Mouse (Mus musculus) hindbrain, postnatal 0 days (tissue): ENCODE measurements around the gene Sesn3. TPM values are rescaled to one million over a fixed set of nuclear protein-coding genes. Genes with fewer than 3 reads are reported as not detected.

ENCODE experiments used
- ATAC-seq: fragments of 200-750 bp; cut with Nextera tagmentation; 2 replicates; pipeline ENCODE4 v1.8.0; 2017; ENCODE audit warnings: mild to moderate bottlenecking, moderate TSS enrichment, moderate library complexity
- DNase-seq: peaks from one replicate; pipeline ENCODE4 v3.0.0-alpha.2; 2015; ENCODE audit warnings: low spot score
- H3K27ac ChIP-seq: fragments of 300-500 bp; sonication (generic); 2 replicates; pipeline ENCODE4 v1.5.1; 2014; ENCODE audit warnings: mild to moderate bottlenecking
- H3K27me3 ChIP-seq: fragments of 300-500 bp; sonication (generic); 2 replicates; pipeline ENCODE4 v1.6.1; 2014; ENCODE audit warnings: low read length, mixed read lengths; ENCODE audit not compliant: insufficient read depth
- H3K36me3 ChIP-seq: fragments of 300-500 bp; sonication (generic); 2 replicates; pipeline ENCODE4 v1.6.1; 2014; ENCODE audit warnings: low read length, mixed read lengths; ENCODE audit not compliant: insufficient read depth
- H3K4me1 ChIP-seq: fragments of 300-500 bp; sonication (generic); 2 replicates; pipeline ENCODE4 v1.6.1; 2014; ENCODE audit warnings: antibody characterized with exemption, low read length, mixed read lengths; ENCODE audit not compliant: insufficient read depth
- H3K4me2 ChIP-seq: fragments of 300-500 bp; sonication (generic); 2 replicates; pipeline ENCODE4 v1.6.1; 2014; ENCODE audit warnings: low read depth, mild to moderate bottlenecking, low read length, moderate library complexity, mixed read lengths
- H3K4me3 ChIP-seq: fragments of 300-500 bp; sonication (generic); 2 replicates; pipeline ENCODE4 v1.5.1; 2014; ENCODE audit warnings: low read length
- H3K9ac ChIP-seq: fragments of 300-500 bp; sonication (generic); replicated peaks from 2 replicates; pipeline ENCODE4 v1.6.1; 2014; ENCODE audit warnings: mild to moderate bottlenecking, low read length, moderate library complexity, mixed read lengths
- H3K9me3 ChIP-seq: fragments of 300-500 bp; sonication (generic); 2 replicates; pipeline ENCODE4 v1.6.1; 2016; ENCODE audit warnings: low read length, mixed read lengths
- CTCF ChIP-seq: IDR thresholded peaks from 2 replicates; pipeline ENCODE4 v1.5.1; 2016; ENCODE audit warnings: antibody characterized with exemption, control low read depth, low read depth
- WGBS: fragments of 180-500 bp; shearing (Covaris S2); extraction: QIAGEN DNeasy Blood & Tissue Kit; methylation state at CpG from one replicate; pipeline ENCODE4 v1.1.7; 2014; 5-methylcytosine and 5-hydroxymethylcytosine counted together
- polyA plus RNA-seq: library from polyadenylated mRNA; unstranded; fragments of >200 nt; fragmentation: Nextera tagmentation; extraction: Ambion mirVana; gene quantifications from 2 replicates; pipeline ENCODE4 v1.2.1, GENCODE M21; 2015
- total RNA-seq: library from RNA; depleted of rRNA; stranded (reverse); fragments of >200 nt; gene quantifications from 2 replicates; pipeline ENCODE4 v1.2.3, GENCODE M21; 2014

Gene Sesn3
- total and polyA plus RNA-seq, 2 experiments from 2014 or later, result 24.0 to 49.3 TPM

- ATAC-seq (no peak), DNase-seq (no peak)
- 94% methylated on average over 9 of the region's 9 CpGs for WGBS
- Histone ChIP-seq H3K4me2 (no peak overlapping the region), H3K4me1 (no peaks in the 10 kb centered on the region), H3K36me3 (no peaks in the 10 kb centered on the region), H3K9ac (no peak overlapping the region), H3K4me3 (no peak overlapping the region), H3K27ac (no peak overlapping the region), H3K27me3 (no peaks in the 10 kb centered on the region), H3K9me3 (no peaks in the 10 kb centered on the region)
- TF ChIP-seq CTCF, result no peak
These were observed 89.9 kb downstream of the Sesn3 start for GRCm38 (mm10) chr9:14364719-14365118.

- DNase-seq, result no peak
- TF ChIP-seq CTCF, result no peak
- WGBS, result 48% methylated on average over 4 of the region's 4 CpGs
- no peak overlapping the region for H3K4me3 ChIP-seq
- no peak overlapping the region for H3K9ac ChIP-seq
- H3K27me3 ChIP-seq, result no peaks in the 10 kb centered on the region
- H3K9me3 ChIP-seq, result no peaks in the 10 kb centered on the region
- 0 out of 2 replicates have a peak overlapping the region, but pooled peaks have one; percentile 8 for H3K27ac ChIP-seq
- peak; percentile 67; the same call in 1 of the 2 replicates for ATAC-seq
- H3K4me1 ChIP-seq, result no peaks in the 10 kb centered on the region
- H3K36me3 ChIP-seq, result no peaks in the 10 kb centered on the region
- no peak overlapping the region for H3K4me2 ChIP-seq
These were observed 90.7 kb downstream of the Sesn3 start for GRCm38 (mm10) chr9:14365481-14366125.

GRCm38 (mm10) chr9:14367850-14368249 lies 93.0 kb downstream of the Sesn3 start:
- H3K4me1 ChIP-seq, result no peaks in the 10 kb centered on the region
- H3K4me3 ChIP-seq, result no peak overlapping the region
- DNase-seq, result no peak
- 93% methylated on average over 4 of the region's 4 CpGs for WGBS
- no peak for ATAC-seq
- H3K4me2 ChIP-seq, result no peak overlapping the region
- no peaks in the 10 kb centered on the region for H3K36me3 ChIP-seq
- H3K27me3 ChIP-seq, result no peaks in the 10 kb centered on the region
- no peak overlapping the region for H3K27ac ChIP-seq
- H3K9ac ChIP-seq, result no peak overlapping the region
- no peak for TF ChIP-seq CTCF
- no peaks in the 10 kb centered on the region for H3K9me3 ChIP-seq

- no peak overlapping the region for H3K27ac ChIP-seq
- no peaks in the 10 kb centered on the region for H3K27me3 ChIP-seq
- TF ChIP-seq CTCF, result no peak
- ATAC-seq (no peak), DNase-seq (no peak)
- no peak overlapping the region for H3K4me2 ChIP-seq
- H3K4me3 ChIP-seq, result no peak overlapping the region
- H3K36me3 ChIP-seq, result no peaks in the 10 kb centered on the region
- H3K4me1 ChIP-seq, result no peaks in the 10 kb centered on the region
- no peaks in the 10 kb centered on the region for H3K9me3 ChIP-seq
- H3K9ac ChIP-seq, result no peak overlapping the region
These were observed 94.4 kb downstream of the Sesn3 start for GRCm38 (mm10) chr9:14369271-14369670.

- ATAC-seq, result no peak
- no peak overlapping the region for H3K9ac ChIP-seq
- TF ChIP-seq CTCF, result no peak
These were observed 97.6 kb downstream of the Sesn3 start for GRCm38 (mm10) chr9:14372440-14372839.

GRCm38 (mm10) chr9:14376149-14376548 lies 101.3 kb downstream of the Sesn3 start:
- TF ChIP-seq CTCF, result no peak
- Histone ChIP-seq H3K36me3 (no peaks in the 10 kb centered on the region), H3K4me2 (no peak overlapping the region), H3K27me3 (no peaks in the 10 kb centered on the region), H3K4me1 (0 out of 2 replicates have a peak, but pooled peaks cover 4% of the 10 kb centered on the region), H3K9me3 (no peaks in the 10 kb centered on the region), H3K27ac (no peak overlapping the region), H3K4me3 (no peak overlapping the region), H3K9ac (no peak overlapping the region)
- 88% methylated on average over 4 of the region's 4 CpGs for WGBS
- ATAC-seq (no peak), DNase-seq (no peak)

More at GRCm38 (mm10) chr9:14372440-14372839, 97.6 kb downstream of the Sesn3 start:
- H3K27ac ChIP-seq, result no peak overlapping the region
- H3K4me1 ChIP-seq, result no peaks in the 10 kb centered on the region
- H3K9me3 ChIP-seq, result no peaks in the 10 kb centered on the region
- H3K27me3 ChIP-seq, result no peaks in the 10 kb centered on the region
- H3K36me3 ChIP-seq, result no peaks in the 10 kb centered on the region
- no peak overlapping the region for H3K4me3 ChIP-seq
- DNase-seq, result no peak
- H3K4me2 ChIP-seq, result no peak overlapping the region

GRCm38 (mm10) chr9:14378151-14378550 lies 103.3 kb downstream of the Sesn3 start:
- Histone ChIP-seq H3K27me3 (no peaks in the 10 kb centered on the region), H3K4me3 (no peak overlapping the region), H3K9ac (no peak overlapping the region), H3K27ac (no peak overlapping the region), H3K4me2 (no peak overlapping the region), H3K9me3 (no peaks in the 10 kb centered on the region), H3K36me3 (no peaks in the 10 kb centered on the region), H3K4me1 (peaks cover 11% of the 10 kb centered on the region)
- TF ChIP-seq CTCF, result no peak
- ATAC-seq (no peak), DNase-seq (no peak)
- WGBS, result 79% methylated on average over 2 of the region's 2 CpGs
